Mouse (Mus musculus) MEL (cell line): ENCODE measurements around the gene Pigl.

ENCODE experiments used
- MYC ChIP-seq: IDR thresholded peaks from 2 replicates; pipeline ENCODE4 v1.6.1; 2011; ENCODE audit warnings: low read depth, mild to moderate bottlenecking, low read length, improper control_type of control experiment, moderate library complexity
- NELFE ChIP-seq: IDR thresholded peaks from 2 replicates; pipeline ENCODE4 v1.6.1; 2011; ENCODE audit warnings: low read depth, low read length, improper control_type of control experiment
- USF1 ChIP-seq: IDR thresholded peaks from 2 replicates; pipeline ENCODE4 v1.6.1; 2014; ENCODE audit warnings: low read depth, mild to moderate bottlenecking, inconsistent platforms, low read length, improper control_type of control experiment, moderate library complexity

DNA sequence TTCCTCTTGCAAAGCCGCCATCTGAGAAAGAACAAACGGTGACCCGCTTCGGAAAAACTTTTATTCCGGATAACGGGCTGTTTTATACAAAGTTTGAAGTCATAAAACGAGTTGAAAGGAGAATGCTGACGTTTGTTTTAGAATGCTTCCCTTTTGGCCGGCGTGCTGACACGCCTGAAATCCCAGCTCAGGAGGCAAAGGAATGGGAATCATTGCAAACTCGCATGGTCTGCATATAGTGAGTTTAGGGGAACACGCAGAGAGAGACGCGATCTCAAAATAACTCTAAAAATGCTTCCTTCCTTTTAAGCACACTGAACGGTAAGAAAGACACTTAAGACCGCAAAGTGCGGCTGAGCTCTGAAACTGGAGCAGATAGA lies 379 bp upstream of the Pigl start:
- no peak for TF ChIP-seq NELFE
- TF ChIP-seq MYC: no peak
- no peak for TF ChIP-seq USF1
